Mouse (Mus musculus) kidney, postnatal 14 days (tissue): ENCODE measurements around the gene Panx1.

Experiments used
- DNase-seq: peaks from one replicate; pipeline ENCODE4 v3.0.0; 2022; ENCODE audit warnings: mixed read lengths

The Panx1 gene

GRCm38 (mm10) chr9:15021156-15021555, 24.1 kb downstream of the Panx1 start:
- DNase-seq = no peak

GRCm38 (mm10) chr9:15020561-15021080, 24.7 kb downstream of the Panx1 start:
- DNase-seq = no peak

- DNase-seq = no peak
Observed at GRCm38 (mm10) chr9:15018756-15019131, 26.5 kb downstream of the Panx1 start.

GRCm38 (mm10) chr9:15017791-15018755, 27.2 kb downstream of the Panx1 start:
- DNase-seq = no peak

GRCm38 (mm10) chr9:15015223-15015956, 29.9 kb downstream of the Panx1 start:
- DNase-seq = peak; percentile 79

GRCm38 (mm10) chr9:15007566-15007965, 37.7 kb downstream of the Panx1 start:
- no peak for DNase-seq

GRCm38 (mm10) chr9:15004298-15004685, 41.0 kb downstream of the Panx1 start:
- DNase-seq = no peak

GRCm38 (mm10) chr9:15003676-15004297, 41.5 kb downstream of the Panx1 start:
- no peak for DNase-seq

GRCm38 (mm10) chr9:15002995-15003613, 42.2 kb downstream of the Panx1 start:
- no peak for DNase-seq

- DNase-seq = no peak
Observed at GRCm38 (mm10) chr9:14998790-14999189, 46.5 kb downstream of the Panx1 start.

- no peak for DNase-seq
Observed at GRCm38 (mm10) chr9:14997271-14998055, 47.8 kb downstream of the Panx1 start.

- DNase-seq = no peak
Observed at GRCm38 (mm10) chr9:14995525-14995924, 49.8 kb downstream of the Panx1 start.

- no peak for DNase-seq
Observed at GRCm38 (mm10) chr9:14988606-14989293, 56.5 kb downstream of the Panx1 start.

GRCm38 (mm10) chr9:14983141-14983540, 62.1 kb downstream of the Panx1 start:
- no peak for DNase-seq

GRCm38 (mm10) chr9:14982683-14983082, 62.6 kb downstream of the Panx1 start:
- DNase-seq = no peak

GRCm38 (mm10) chr9:14981539-14982155, 63.6 kb downstream of the Panx1 start:
- no peak for DNase-seq

GRCm38 (mm10) chr9:14974251-14975232, 70.7 kb downstream of the Panx1 start:
- DNase-seq = no peak

- no peak for DNase-seq
Observed at GRCm38 (mm10) chr9:14973762-14974161, 71.5 kb downstream of the Panx1 start.

GRCm38 (mm10) chr9:14970805-14971525, 74.3 kb downstream of the Panx1 start:
- DNase-seq = no peak
